Mouse (Mus musculus): ENCODE measurements around the gene B3galnt1.
"Not testable (repeated sequence)": the region's sequence is repeated elsewhere in the genome, so short reads cannot be mapped to it uniquely, and the experiment has no call there.

Gene B3galnt1

GRCm38 (mm10) chr3:69598261-69599165 lies at the start of gene B3galnt1:
Gene B3galnt1, minus strand, starts transcription at chr3:69598960.
- DNase-seq (ENCODE audit: low spot score): peak; percentile 78

GRCm38 (mm10) chr3:69634521-69634920 lies 35.8 kb upstream of the B3galnt1 start:
- DNase-seq (ENCODE audit: low spot score): no peak

GRCm38 (mm10) chr3:69633706-69634420 lies 35.1 kb upstream of the B3galnt1 start:
- DNase-seq (ENCODE audit: low spot score): no peak

- no peak for DNase-seq (ENCODE audit: low spot score)
Measured at GRCm38 (mm10) chr3:69626963-69627590, 28.3 kb upstream of the B3galnt1 start.

DNA sequence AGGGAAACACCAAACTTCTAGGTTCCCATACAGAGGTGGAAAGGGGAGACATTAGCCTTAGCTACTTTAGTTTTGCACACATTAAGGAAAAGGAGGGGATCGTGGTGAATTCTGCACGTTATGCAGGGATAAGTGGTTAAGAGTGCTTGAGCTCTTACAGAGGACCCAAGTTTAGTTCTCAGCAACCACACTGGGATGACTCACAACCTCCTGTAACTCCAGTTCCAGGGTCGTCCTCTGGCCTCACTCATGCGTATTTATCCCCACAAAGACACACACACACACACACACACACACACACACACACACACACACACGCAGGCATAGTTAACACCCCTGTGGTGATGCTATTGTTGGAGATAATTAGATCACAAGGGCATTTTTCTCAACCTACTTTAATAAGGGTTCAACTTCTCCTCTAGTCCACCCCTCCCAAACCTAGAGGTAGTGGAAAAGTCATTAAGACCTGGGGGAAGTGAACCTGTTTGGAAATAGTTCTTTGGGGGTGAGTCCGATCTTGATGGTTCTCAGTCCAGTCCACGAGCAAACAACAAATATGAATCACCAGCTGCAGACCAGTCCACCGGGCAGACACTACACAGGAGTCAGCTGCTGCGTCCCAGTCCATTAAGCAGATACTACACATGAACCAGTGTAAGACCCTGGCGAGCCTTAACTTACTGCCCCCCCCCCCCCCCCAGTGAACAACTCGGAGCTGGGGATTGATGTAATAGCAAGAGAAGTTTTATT lies 27.6 kb upstream of the B3galnt1 start:
- DNase-seq (ENCODE audit: low spot score): no peak

- no peak for DNase-seq (ENCODE audit: low spot score)
Measured at GRCm38 (mm10) chr3:69624182-69624581, 25.4 kb upstream of the B3galnt1 start.

DNA sequence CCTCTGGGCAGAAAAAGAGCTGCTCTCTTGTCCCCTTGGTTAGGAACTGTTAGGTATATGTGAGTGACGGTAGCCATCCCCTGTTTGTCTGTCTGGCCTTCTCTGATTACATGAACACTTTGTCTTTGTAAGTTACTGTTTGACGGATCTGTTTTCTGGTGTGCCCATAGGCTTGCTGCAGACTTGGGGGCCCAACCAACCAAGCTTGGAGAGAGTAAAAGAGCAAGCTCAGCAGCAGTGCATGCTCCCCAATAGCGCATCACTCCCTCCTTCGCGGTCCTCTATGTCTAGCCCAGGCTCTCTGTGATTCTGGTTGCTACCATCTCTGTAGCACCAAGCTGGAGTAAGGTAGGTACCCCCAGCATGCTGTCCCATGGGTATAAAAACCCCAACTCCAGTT lies 9.1 kb upstream of the B3galnt1 start:
- no peak for DNase-seq (ENCODE audit: low spot score)

DNA sequence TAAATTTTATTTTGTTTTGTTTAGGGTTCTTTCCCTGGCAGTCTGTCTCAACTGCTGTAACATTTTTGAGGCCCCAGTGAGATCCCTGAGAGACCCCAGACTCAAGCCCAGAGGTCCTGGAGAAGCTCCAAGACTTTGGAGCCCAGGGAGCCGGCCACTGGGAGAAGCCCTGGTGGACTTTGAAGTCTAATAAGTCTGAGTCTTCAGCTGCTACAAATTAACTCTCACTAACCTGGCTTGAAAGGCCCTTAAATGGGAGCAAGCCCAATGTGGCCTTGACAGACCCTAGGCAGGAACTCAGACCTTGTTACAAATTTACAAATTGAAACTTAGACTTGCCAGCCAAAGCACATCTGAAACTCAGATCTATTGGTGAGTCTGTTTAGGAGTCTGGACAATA lies 8.7 kb upstream of the B3galnt1 start:
- no peak for DNase-seq (ENCODE audit: low spot score)

DNA sequence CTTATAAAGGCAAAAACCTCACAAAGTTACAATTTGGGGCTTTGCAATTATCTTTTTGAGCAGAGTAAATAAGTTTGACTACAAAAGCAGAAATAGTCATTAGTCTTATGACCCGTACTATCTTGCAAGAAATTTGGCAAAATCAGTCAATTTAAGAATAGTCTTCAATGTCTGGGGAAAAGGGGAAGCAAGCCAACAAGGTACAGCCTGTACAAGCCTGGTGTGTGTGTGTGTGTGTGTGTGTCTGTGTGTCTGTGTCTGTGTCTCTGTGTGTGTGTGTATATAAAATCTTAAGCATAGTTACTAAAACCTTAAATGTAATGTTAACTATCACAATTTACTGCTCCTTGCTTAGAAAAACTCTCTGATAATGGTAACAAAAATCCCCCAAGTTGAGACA lies 8.2 kb upstream of the B3galnt1 start:
- DNase-seq (ENCODE audit: low spot score): no peak

GRCm38 (mm10) chr3:69599166-69599500 lies 373 bp upstream of the B3galnt1 start:
- DNase-seq (ENCODE audit: low spot score): no peak

- peak; percentile 46 for DNase-seq (ENCODE audit: low spot score)
Measured at GRCm38 (mm10) chr3:69597816-69598215, 944 bp downstream of the B3galnt1 start.

DNA sequence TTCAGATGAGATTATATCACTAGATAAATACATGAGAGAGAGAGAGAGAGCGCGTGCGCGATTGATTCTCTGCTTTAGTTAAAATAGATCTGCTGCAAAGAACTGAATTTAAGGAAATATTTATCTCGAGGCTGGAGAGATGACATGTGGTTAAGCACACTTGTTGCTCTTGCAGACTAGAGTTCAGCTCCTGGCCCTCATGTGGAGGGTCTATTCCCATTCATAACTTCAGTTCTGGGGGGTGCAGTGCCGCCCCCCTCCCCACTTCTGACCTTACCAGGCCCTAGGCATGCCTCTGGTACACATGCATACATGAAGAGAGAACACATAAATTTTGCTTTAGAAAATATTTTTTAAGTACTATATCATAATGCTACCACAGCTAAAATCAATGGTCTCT lies 1.5 kb downstream of the B3galnt1 start:
- no peak for DNase-seq (ENCODE audit: low spot score)

- DNase-seq (ENCODE audit: low spot score): no peak
Measured at GRCm38 (mm10) chr3:69596116-69596515, 2.6 kb downstream of the B3galnt1 start.

- DNase-seq (ENCODE audit: low spot score): no peak
Measured at GRCm38 (mm10) chr3:69594071-69594470, 4.7 kb downstream of the B3galnt1 start.

- DNase-seq (ENCODE audit: low spot score): no peak
Measured at GRCm38 (mm10) chr3:69593426-69593825, 5.3 kb downstream of the B3galnt1 start.

GRCm38 (mm10) chr3:69588101-69588760 lies 10.5 kb downstream of the B3galnt1 start:
- DNase-seq (ENCODE audit: low spot score): no peak

DNA sequence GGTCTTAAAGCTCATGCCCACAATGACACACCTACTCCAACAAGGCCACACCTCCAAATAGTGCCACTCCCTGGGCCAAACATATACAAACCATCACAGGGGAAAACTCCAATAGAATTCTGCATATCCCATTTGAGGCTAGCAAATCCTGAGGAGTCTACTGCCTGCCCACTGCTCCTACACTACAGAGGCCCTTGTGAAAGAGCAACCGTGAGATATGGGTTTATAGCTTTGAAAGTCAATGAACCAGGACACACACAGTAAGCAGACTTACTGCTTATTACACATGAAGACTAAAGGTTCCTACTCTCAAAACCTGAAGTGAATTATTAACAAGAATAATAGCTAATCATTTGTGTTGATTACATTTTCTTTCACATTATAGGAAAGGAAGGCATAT lies 15.0 kb downstream of the B3galnt1 start:
- no peak for DNase-seq (ENCODE audit: low spot score)

- DNase-seq (ENCODE audit: low spot score): no peak
Measured at GRCm38 (mm10) chr3:69578791-69579190, 20.0 kb downstream of the B3galnt1 start.

DNA sequence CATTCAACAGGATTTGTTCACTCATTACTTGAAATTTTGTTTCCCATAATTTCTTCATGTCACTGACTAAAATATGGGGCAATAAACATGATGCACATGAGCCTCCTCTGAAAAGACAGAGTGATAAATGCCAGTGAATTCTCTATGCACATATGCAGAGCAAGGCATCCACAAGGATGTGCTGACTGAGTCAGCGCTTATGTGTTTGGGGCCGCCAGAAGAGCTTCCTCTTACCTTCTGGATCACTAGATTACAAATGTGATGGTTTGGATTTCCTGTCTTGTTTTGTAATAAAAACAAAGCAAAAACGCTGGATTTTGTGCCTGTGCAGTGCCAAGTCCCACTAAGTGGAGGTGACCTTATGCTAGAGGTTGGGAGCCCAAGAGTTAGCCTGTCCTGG lies 22.0 kb downstream of the B3galnt1 start:
- no peak for DNase-seq (ENCODE audit: low spot score)

GRCm38 (mm10) chr3:69575577-69575976 lies 23.2 kb downstream of the B3galnt1 start:
- DNase-seq (ENCODE audit: low spot score): no peak

GRCm38 (mm10) chr3:69572561-69572960 lies 26.2 kb downstream of the B3galnt1 start:
- DNase-seq (ENCODE audit: low spot score): no peak

DNA sequence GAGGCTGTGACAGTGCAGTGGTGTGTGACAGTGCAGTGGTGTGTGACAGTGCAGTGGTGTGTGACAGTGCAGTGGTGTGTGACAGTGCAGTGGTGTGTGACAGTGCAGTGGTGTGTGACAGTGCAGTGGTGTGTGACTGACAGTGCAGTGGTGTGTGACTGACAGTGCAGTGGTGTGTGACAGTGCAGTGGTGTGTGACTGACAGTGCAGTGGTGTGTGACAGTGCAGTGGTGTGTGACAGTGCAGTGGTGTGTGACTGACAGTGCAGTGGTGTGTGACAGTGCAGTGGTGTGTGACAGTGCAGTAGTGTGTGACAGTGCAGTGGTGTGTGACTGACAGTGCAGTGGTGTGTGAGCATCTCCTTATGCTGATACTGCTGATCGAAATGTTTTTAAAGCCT lies 33.2 kb downstream of the B3galnt1 start:
- not testable (repeated sequence) for DNase-seq (ENCODE audit: low spot score)
